Mouse (Mus musculus): Measurements from ENCODE around the gene Abca7. TPM values are rescaled to one million over a fixed set of nuclear protein-coding genes. Genes with fewer than 3 reads are reported as not detected.

Gene Abca7
- 11.6 and 12.4 TPM in 2 replicates for polyA plus RNA-seq (2012; rRNA removed)

DNA sequence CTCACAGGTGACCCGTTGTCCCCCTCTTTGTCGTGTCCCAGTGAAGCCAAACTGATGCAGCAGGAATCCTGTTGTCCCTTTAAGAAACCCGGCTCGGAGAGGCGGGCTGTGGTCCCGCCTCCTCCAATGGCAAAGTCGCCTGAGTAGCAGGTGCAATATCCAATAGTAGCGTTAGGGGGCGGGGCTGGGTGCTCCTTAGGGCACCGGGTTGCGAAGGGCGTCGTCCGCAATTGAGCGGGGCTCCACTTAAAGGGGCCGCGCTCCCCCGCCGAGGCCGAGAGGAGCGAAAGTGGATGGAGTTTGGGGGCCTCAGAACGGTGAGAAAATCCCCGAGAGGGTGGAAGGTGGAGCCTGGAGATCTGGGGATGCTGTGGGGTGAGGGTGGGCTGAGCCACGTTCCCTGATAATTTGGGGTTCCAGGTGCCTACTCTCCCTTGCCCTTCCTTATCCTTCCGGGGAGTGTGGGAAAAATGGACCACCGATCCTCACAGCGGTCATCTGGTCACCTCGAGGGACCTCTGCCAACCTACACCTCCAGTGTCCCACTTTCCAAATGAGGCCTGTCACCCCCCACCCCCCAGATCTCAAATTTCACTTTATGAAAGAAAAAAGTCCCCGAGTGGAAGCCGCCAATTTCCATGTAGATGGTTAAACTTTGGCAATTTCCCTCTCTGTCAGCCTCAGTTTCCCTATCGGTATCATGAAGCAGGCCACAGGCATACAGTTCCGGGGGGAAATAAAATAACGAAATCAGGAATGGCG, at the start of gene Abca7:
Abca7 (plus strand) TSS at position 223 of the 762 bp plus-strand sequence.

DNA sequence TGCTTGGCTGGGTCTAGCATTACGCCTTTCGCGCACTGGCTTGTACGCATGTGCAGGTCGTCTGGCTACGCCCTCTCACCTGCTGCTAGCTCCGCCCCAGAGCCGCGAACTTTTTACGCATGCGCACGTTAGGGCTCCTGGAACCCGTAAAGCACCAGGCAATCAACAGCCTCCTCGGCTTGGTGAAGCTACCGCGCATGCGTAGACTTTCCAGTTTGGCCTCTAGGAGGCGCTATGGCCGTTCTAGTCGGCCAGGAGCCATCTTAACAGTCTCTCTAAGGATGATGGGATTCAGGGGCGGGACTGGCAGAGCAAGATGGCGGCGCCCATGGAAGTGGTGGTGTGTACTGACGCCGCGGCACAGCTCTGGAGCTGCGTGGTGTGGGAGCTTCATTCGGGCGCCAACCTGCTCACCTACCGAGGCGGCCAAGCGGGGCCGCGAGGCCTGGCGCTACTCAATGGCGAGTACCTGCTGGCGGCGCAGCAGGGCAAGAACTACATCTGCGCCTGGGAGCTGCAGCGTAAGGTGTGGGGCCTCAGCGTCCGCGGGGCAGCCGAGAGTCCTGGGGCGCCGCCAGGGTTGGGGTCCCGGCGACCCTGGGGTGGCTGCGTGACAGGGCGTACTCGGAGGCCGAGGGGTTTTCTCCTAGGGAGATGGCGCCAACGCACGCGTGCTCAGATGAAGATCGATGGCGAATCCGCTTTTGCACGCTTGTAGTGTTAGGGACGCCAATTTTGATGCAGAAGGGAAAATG, 36.3 kb upstream of the Abca7 start, which contains the start of gene Wdr18:
Wdr18 (plus strand) TSS at position 306 of the 755 bp plus-strand sequence.

DNA sequence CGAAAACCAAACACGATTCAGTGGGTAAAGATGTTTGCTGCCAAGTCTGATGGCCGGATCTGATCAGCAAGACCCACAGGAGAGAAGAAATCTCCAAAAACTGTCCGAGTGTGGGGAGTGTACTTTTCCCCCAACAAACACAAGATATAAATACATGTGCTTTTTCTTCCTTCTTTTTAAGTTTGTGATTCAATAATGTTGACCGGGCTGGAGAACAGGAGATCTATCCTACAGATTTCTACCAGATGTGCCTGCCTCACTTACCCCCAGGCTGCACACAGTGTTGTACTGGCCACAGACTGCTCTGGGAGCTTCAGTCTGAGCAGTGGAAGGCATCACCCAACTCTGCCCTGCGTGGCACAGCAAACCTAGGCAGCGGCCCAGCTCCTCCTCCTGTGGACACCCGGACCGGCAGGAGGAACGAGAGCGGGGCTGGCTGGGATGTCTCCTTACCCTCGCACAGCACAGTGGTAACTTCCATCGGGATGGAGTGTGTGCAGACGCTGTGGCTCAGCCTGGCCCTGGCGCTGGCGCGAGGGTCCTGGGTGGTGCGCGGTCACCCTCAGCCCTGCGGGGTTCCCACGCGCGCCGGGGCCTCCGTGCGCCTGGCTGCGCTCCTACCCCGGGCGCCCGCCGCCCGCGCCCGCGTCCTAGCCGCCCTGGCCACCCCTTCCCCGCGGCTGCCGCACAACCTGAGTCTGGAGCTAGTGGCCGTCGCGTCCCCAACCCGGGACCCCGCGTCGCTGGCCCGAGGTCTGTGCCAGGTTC, 25.7 kb upstream of the Abca7 start, which contains the start of gene Grin3b:
Grin3b (plus strand) TSS at position 301 of the 768 bp plus-strand sequence.

DNA sequence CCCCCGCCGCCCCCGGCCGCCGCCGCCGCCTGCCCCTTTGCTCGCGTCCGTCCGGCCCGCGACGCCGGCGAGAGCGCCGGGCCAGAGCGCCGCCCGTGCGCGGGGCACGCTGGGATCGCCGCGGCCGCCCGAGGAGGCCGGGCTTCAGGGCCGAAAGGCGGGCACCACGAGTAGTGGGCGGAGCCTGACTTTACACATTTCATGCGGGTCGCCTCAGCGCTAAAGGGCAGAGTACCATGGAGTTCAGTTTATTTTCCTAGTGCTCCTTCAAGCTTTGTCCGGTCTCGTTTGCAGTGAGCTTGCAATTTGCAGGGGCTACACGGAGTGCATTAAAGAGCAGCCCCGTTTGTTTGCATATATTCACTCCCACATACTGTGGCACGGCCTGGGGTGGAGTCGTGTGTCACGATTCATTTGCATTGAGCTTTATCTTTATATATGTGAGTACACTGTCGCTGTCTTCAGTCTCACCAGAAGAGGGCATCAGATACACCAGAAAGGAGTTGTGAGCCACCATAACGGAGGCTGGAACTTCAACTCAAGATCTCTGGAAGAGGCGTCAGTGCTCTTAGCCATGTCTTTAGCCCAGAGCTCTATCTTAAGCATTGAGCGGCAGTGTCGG, 12.0 kb upstream of the Abca7 start, which contains the start of gene Tmem259:
Tmem259 (minus strand) TSS at position 136 of the 622 bp plus-strand sequence.

DNA sequence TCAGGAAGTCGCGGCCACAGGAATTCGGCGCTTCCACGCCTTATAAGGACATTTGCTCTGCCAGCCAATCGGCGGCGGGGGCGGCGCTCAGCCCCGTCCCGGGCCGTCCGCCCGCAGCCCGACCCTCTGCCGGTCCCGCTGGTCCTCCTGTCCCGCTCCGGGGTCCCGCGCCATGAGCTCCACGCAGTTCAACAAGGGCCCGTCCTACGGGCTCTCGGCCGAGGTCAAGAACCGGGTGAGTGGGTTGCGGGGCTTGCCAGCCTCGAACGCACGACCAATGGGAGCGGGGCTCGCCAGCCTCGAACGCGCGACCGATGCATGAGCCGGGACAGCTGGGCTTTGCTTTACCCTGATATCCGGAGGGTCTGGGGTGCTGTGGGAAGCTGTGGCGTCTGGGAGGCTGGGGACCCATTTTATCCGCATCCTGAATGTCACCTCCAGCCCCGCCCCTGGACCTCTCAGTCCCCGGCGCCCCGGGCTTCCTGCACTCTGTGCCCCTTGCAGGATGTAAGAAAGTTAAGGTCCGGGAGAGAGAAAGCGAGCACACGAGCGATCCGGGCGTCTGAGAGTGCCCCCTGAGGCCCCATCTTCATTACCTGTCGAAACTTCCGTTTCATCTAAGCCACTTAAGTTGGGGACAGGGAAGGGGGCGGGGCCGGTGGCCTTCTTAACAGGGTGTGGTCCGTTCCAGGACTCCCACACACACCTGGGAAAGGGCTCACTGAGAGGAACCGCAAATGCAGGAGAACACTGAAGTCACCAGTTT, 7.6 kb upstream of the Abca7 start, which contains the start of gene Cnn2:
Cnn2 (plus strand) TSS at position 79 of the 766 bp plus-strand sequence.

DNA sequence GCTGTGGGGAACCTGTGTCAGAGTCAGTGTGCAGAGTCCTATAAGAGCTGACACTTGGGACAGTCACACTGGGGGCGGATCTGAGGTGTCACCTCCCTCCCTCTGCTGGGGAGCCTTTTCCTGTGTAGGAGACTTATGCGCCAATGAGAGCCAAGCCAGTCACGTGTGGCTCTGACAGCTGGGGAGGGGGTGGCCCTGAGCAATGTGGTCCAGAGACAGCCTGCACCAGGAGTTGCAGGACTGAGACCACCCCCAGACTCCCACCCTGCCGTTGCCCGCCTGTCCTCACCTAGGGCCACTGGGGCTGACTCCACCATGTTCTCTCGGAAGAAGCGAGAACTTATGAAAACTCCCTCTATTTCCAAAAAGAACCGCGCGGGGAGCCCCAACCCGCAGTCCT, 20.2 kb downstream of the Abca7 start, which contains the start of gene Arhgap45:
Arhgap45 (plus strand) TSS at position 143 of the 400 bp plus-strand sequence.

DNA sequence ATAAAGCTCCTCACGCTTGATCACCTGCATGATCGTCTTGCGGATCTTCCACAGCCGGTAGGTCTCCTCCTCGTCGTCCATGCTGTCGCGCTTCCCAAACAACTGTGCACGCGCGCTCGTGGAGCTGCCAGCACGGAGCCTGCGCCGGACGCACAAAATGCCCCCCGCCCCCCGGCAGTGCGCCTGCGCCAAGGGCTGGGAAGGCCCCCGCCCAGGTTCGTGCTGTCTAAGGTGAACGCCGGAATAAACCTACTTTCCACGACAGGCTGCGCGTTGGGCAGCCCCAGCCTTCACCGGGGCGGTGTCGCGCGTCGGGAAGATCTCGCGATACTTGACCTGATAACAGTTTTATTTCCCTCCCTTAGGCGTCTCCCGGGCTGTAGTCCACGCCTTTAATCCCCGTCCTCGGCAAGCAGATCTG, 43.3 kb downstream of the Abca7 start, which contains the start of gene Polr2e:
Polr2e (minus strand) TSS at position 237 of the 421 bp plus-strand sequence.

DNA sequence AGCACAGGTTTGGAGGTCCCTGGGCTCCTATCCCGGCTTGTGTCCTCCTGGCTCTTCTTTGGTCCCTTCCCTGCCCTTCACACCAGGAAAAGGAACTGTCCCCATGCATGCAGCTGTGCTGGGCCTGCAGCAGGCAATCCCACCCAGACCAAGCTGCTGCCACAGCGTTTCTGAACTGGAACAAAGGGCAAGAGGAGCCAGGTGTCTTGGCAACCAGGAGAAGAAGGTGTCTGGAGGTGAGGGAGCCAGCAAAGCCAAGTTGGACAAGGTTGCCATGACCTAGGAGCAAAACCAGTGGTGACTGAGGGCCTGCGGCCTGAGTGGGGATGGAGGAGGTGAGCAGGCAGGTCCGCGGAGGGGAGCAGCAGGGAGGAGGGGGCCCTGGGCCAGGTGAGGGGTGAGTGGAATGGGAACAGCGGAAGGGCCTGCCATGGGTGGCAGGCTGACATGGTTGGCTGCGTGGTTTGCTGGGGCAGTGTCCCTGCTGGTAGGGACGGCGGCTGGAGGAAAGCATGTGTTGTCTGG, 50.8 kb downstream of the Abca7 start, which contains the start of gene Gpx4:
Gpx4 (plus strand) TSS at position 126 of the 525 bp plus-strand sequence.

Other genes starting within 250 kb of the Abca7 start
- gene Polrmt, start 249.9 kb upstream of the Abca7 start, polyA plus RNA-seq (2012; rRNA removed) = 63.8 and 70.7 TPM in 2 replicates
- 0.55 and 0.59 TPM in 2 replicates for gene Fgf22, start 241.4 kb upstream of the Abca7 start, polyA plus RNA-seq (2012; rRNA removed)
- gene Rnf126, start 229.5 kb upstream of the Abca7 start, polyA plus RNA-seq (2012; rRNA removed) = 151 and 157 TPM in 2 replicates
- 1.9 and 3.5 TPM in 2 replicates for gene Fstl3, start 219.2 kb upstream of the Abca7 start, polyA plus RNA-seq (2012; rRNA removed)
- gene Prss57, start 205.5 kb upstream of the Abca7 start, polyA plus RNA-seq (2012; rRNA removed) = 0.10 and 0.13 TPM in 2 replicates
- 138 and 149 TPM in 2 replicates for gene Palm, start 202.9 kb upstream of the Abca7 start, polyA plus RNA-seq (2012; rRNA removed)
- 0.93 and 0.94 TPM in 2 replicates for gene Misp, start 175.5 kb upstream of the Abca7 start, polyA plus RNA-seq (2012; rRNA removed)
- gene Ptbp1, start 142.1 kb upstream of the Abca7 start, polyA plus RNA-seq (2012; rRNA removed) = 210 and 249 TPM in 2 replicates
- gene Prtn3, start 122.0 kb upstream of the Abca7 start, polyA plus RNA-seq (2012; rRNA removed) = 14.8 and 17.6 TPM in 2 replicates
- 764 and 843 TPM in 2 replicates for gene Plppr3, start 121.9 kb upstream of the Abca7 start, polyA plus RNA-seq (2012; rRNA removed)
- gene Elane, start 110.2 kb upstream of the Abca7 start, polyA plus RNA-seq (2012; rRNA removed) = 0.29 and 0.48 TPM in 2 replicates
- gene Cfd, start 105.6 kb upstream of the Abca7 start, polyA plus RNA-seq (2012; rRNA removed) = 0.32 and 0.45 TPM in 2 replicates
- 72.2 and 72.6 TPM in 2 replicates for gene Med16, start 87.6 kb upstream of the Abca7 start, polyA plus RNA-seq (2012; rRNA removed)
- not detected in 2 replicates for gene Gm26602, start 85.6 kb upstream of the Abca7 start, polyA plus RNA-seq (2012; rRNA removed)
- gene Kiss1r, start 79.5 kb upstream of the Abca7 start, polyA plus RNA-seq (2012; rRNA removed) = 2.9 and 3.3 TPM in 2 replicates
- 151 and 165 TPM in 2 replicates for gene R3hdm4, start 75.3 kb upstream of the Abca7 start, polyA plus RNA-seq (2012; rRNA removed)
- gene Arid3a, start 69.5 kb upstream of the Abca7 start, polyA plus RNA-seq (2012; rRNA removed) = 5.7 and 5.8 TPM in 2 replicates
- gene Wdr18, start 36.3 kb upstream of the Abca7 start, polyA plus RNA-seq (2012; rRNA removed) = 56.8 and 61.0 TPM in 2 replicates
- gene Grin3b, start 25.8 kb upstream of the Abca7 start, polyA plus RNA-seq (2012; rRNA removed) = 0.28 and 0.36 TPM in 2 replicates
- gene Tmem259, start 12.2 kb upstream of the Abca7 start, polyA plus RNA-seq (2012; rRNA removed) = 232 and 237 TPM in 2 replicates
- 24.5 and 48.2 TPM in 2 replicates for gene Cnn2, start 7.9 kb upstream of the Abca7 start, polyA plus RNA-seq (2012; rRNA removed)
- gene Arhgap45, start 20.2 kb downstream of the Abca7 start, polyA plus RNA-seq (2012; rRNA removed) = 4.7 and 6.9 TPM in 2 replicates
- 262 and 267 TPM in 2 replicates for gene Polr2e, start 43.3 kb downstream of the Abca7 start, polyA plus RNA-seq (2012; rRNA removed)
- gene Gpx4, start 50.7 kb downstream of the Abca7 start, polyA plus RNA-seq (2012; rRNA removed) = 405 and 406 TPM in 2 replicates
- 28.9 and 30.5 TPM in 2 replicates for gene Sbno2, start 109.1 kb downstream of the Abca7 start, polyA plus RNA-seq (2012; rRNA removed)
- 122 and 127 TPM in 2 replicates for gene Stk11, start 119.3 kb downstream of the Abca7 start, polyA plus RNA-seq (2012; rRNA removed)
- gene Atp5d, start 142.1 kb downstream of the Abca7 start, polyA plus RNA-seq (2012; rRNA removed) = 370 and 392 TPM in 2 replicates
- gene Cbarp, start 144.3 kb downstream of the Abca7 start, polyA plus RNA-seq (2012; rRNA removed) = 141 and 148 TPM in 2 replicates
- 166 and 189 TPM in 2 replicates for gene Midn, start 151.8 kb downstream of the Abca7 start, polyA plus RNA-seq (2012; rRNA removed)
- 465 and 485 TPM in 2 replicates for gene Cirbp, start 169.5 kb downstream of the Abca7 start, polyA plus RNA-seq (2012; rRNA removed)
- 19.6 and 22.3 TPM in 2 replicates for gene 1600002K03Rik, start 176.4 kb downstream of the Abca7 start, polyA plus RNA-seq (2012; rRNA removed)
- gene Efna2, start 183.0 kb downstream of the Abca7 start, polyA plus RNA-seq (2012; rRNA removed) = 44.2 and 45.0 TPM in 2 replicates
- 67.3 and 73.6 TPM in 2 replicates for gene Mum1, start 229.9 kb downstream of the Abca7 start, polyA plus RNA-seq (2012; rRNA removed)